Mouse (Mus musculus) embryo, embryonic 10 days (tissue): ENCODE results near the gene Acyp1.
A peak's percentile ranks its signal among the peaks of the same experiment; 100 is the strongest.

Source experiments
- DNase-seq: peaks from one replicate; pipeline ENCODE4 v3.0.0-alpha.2; 2015; ENCODE audit warnings: low spot score

Acyp1 gene

GRCm38 (mm10) chr12:85287809-85288485, at the start of gene Acyp1:
Gene Acyp1, minus strand, starts transcription at chr12:85288438.
- no peak for DNase-seq

DNA sequence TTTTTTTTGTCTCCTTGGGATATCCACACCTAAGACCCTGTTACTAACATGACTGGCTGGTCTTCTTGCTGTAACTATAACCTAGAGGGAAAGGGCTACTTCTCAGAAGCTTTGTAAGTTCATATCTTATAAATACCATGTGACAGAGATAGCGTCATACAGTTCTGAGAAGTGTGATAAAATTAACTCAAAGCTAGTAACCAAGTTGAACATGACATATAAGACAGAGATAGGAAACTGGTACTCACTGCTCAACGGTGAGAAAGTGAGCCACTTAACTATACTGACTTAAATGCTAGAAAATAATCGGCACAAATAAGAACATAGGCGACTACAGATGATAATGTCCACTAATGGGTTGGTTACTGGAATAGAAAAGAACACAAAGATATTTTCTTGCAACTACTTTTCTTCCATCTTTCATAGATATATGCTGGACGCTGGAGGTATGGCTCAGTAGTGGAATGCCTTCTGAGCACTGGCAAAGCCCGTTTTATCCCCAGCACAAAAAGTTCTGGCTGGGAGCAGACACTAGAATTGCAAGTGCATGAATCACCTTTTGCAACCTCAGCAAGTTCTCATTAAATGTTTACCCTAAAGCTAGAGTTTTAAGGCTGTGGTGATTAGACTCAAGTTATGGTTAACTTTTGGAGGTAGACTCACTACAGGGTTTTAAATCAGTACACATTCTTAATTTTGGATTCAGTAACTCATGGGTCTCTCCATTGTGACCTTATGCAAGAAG, 49.5 kb upstream of the Acyp1 start:
- DNase-seq = no peak

DNA sequence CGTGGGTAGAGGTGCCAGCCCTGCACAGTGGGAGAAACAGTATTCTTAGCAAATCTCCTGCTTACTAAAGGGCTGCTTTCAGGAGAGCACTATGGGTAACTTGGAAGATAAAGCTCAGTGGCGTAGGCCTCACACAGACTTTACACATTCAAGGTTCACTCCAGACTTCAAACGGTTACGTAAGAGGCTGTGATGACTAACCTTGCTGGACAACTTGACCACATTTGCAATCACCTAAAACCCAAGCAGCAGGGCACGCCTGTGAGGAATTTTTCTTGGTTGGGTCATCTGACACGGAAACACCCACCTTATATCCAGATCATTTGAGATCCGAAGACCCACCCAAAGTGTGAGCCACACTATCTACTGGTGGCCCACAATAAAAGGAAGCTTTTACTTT, 41.9 kb upstream of the Acyp1 start:
- DNase-seq = no peak

- DNase-seq = no peak
Measured at GRCm38 (mm10) chr12:85308651-85309050, 20.4 kb upstream of the Acyp1 start.

DNA sequence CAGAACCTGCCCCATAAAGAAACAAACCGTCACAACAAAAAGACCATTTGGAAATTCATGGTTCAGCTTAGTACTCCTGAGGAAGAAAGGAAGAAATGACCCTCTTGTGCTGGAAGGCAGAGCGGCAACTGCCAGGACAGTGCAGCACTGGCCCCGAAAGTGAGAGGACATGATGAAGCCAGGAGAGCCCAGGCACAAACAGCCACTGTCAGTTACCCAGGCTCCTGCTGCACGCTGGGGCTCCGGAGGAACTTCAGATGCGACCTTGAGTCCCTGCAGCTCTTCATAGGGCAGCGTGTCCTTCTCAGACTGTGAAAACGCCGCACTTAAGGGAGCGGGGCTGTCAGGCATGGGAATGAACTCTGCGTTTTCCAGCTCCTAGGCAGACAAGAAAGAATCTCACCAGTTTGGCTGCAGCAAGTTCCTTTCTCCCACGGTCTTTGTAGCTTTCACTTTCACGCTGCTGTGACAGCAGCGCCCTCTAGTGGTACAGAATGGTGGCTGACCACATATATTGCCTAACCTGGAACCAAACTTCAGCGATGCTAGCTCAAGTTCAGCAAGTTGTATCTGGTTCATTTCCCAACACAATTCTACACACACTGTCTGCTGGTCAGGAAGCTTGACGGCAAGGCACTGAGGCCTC, 17.1 kb upstream of the Acyp1 start:
- peak; percentile 91 for DNase-seq

- DNase-seq = no peak
Measured at GRCm38 (mm10) chr12:85304725-85305124, 16.5 kb upstream of the Acyp1 start.

GRCm38 (mm10) chr12:85303256-85303655, 15.0 kb upstream of the Acyp1 start:
- no peak for DNase-seq

- no peak for DNase-seq
Measured at GRCm38 (mm10) chr12:85298835-85299180, 10.6 kb upstream of the Acyp1 start.

DNA sequence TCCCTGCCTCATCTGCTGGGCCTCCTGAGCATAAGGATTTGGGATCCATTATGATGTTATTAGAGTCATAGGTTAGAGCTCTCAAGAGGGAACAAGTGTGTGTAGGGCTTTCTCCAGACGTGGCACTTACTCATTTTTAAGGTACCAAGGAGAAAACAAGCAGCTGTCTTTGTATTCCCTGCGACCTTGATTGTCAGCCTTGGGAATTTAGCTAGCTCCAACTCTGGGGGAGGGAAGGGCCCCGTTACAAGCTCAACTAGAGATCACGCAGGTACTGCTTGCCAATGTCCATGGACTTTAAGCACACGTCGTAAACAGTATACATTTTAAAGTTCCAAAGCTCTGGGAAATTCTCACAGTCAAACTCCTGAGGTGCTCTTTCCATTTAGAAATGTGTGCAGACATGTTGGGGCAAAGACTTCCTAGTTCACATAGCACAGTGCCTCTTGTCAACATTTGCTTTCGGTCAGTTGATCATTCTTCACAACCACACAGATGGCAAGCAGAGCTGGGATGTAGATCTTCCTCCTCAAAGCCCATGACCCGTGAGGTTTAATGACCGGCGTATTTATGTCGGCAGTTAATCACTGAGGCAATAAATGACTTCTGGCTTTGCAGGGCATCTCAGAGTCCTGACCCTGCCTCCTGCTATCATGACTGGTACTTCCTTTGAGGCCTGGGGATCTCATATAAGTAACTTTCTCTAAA, 10.0 kb upstream of the Acyp1 start:
- DNase-seq = peak; percentile 68

DNA sequence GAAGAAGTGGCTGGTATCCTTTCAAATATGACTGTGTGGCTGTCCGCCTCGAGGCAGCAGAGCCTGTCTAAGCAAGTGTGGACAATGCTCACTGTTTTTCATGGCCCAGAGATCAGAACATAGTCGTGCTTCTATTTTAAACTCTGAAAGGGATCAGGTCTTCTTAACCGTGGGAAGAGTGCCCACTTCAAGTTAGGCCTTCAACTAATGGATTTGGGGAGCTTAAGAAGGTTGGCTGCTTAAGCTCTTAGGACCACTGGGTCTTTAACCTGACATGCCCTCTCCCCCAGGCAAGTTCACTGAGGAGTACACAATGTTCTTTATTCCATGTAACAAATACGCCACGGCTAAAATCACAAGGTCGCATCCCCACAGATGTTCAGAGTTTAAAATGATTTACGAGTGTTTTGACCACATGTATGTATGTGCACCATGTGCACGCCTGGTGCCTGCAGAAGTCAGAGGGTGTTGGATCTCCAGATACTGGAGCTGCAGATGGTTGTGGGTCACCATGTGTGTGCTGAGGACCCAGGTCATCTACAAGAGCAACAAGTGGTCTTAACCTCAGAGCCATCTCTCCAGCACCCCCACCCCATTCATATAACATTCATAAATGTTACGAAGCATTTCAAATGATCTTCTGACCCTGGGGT, 9.2 kb upstream of the Acyp1 start:
- no peak for DNase-seq

DNA sequence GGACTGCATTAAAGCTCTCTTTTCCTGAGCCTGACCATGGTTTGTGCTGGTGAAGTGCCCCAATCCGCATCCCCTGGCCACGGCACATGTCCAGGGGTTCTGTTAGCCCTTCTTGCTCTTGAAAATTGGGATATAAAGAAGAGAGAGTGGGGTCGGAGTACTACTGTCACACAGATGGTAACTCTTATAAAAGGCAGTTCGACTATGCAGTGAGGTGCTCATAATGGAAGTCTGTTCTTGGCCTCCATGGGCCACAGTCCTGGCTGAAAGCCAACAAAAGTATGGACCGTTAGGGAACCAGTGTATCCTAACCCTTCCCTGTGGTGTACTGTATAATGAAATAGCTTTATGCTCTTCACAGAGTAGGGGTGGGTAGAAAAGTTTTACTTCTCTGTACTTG, 8.7 kb upstream of the Acyp1 start:
- DNase-seq = no peak

DNA sequence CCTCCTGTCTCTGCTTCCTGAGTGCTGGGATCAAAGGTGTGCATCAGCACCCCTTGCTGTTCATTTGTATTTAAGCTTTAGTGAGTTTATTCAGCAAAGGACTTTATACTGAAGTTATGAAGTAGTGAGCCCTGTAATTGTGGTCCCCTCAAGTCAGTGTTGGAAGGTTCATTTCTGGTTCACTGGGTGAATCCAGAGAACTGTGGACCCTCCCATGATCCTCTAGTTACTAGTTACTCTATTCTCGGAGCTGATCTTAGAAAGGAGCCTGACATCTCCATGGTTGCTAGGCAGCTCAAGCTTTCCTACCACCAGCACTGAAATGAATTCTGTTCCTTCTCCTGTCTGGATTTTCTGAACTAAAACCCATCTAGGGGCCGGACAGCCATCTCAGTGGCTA, 7.3 kb upstream of the Acyp1 start:
- no peak for DNase-seq

DNA sequence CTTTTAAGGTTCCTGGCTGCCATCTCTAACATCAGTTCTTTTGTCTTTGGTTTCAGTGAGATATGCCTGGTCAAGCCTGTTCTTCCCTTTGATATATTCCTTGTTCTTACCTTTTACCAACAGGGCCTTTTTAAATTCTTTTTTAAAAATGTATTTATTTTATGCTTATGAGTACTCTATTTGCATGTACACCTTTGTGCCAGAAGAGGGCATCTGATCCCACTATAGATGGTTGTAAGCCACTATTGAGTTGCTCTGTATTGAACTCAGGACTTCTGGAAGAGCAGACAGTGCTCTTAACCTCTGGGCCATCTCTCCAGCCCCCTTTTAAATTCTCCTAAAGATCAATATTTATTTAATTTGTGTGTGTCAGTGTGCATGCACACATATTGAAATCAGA, 4.7 kb upstream of the Acyp1 start:
- no peak for DNase-seq

DNA sequence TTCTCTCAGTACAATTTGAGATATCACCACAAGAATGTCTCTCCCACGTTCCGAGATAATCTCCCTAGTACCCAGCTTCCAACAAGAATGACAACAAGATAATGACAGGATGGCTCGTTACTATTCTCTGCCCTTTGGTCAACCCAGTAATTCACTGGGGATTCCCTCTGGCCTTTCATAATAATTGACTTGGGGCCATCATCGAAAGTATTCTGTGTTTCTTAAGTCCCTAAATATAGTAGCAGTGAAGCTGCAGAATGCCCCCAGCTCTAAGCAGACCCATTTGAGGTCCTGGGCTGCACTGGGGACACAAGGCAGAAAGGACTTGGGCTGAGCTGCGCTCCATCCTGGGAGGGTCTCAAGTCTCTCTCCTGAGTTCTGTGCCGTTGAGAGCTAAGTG, 4.0 kb upstream of the Acyp1 start:
- no peak for DNase-seq

GRCm38 (mm10) chr12:85291541-85291940, 3.3 kb upstream of the Acyp1 start:
- DNase-seq = no peak

DNA sequence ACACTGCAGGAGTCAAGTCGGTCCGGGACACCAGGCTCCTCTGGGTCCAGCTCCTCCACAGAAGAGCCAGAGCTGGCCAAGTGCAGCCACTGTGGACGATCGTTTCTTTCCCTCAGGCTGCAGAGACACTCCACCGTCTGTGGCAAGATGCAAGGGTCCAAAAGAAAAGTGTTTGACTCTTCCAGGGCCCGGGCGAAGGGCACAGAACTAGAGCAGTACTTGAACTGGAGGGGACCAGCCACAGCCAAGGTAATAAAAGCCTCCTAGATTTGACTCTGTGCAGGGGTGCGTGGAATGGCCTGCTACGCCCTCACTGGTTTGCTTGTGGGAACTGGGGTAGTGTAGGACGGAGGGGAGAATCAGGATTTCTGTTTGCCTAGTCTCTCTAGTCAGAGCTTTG, 2.4 kb upstream of the Acyp1 start:
- DNase-seq = no peak

DNA sequence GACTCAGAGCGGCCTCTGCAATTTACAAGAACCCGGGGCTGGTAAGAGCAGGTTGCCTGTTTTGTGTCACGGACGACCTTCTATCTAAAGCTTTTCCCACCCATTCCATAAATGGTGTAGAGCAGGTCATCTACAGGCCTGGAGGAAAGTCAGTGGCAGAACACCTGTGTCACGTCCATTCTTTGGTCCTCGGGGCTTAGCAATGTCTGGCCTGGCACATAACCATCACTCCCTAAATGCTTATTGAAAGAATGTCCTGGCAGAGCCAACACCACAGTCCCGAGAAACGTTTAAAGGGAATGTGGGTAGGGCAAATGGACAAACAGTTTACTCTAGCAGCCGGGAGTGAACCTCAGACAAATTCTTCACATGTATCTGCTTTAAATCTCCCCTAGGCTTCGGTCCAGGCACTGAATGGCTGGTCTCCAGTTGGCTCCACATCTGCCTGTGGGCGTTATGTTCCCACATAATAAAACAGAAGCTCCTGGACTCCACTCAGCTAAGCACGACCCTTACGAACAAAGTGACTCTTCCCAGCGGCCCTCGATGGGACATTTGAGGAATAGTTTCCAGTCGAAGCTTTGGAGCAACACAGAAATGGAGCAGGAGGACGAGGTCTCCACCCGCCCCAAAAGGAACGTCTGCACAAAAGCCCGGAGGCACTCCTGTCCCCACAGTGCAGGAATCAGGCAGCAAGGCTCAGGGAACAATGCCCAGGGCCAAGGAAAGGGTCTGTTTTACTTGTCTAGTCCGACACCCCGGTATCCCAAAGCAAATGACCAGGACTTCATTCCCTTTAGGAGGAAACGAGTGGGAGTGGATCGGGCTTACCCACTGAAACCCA, 1.1 kb upstream of the Acyp1 start:
- DNase-seq = no peak

DNA sequence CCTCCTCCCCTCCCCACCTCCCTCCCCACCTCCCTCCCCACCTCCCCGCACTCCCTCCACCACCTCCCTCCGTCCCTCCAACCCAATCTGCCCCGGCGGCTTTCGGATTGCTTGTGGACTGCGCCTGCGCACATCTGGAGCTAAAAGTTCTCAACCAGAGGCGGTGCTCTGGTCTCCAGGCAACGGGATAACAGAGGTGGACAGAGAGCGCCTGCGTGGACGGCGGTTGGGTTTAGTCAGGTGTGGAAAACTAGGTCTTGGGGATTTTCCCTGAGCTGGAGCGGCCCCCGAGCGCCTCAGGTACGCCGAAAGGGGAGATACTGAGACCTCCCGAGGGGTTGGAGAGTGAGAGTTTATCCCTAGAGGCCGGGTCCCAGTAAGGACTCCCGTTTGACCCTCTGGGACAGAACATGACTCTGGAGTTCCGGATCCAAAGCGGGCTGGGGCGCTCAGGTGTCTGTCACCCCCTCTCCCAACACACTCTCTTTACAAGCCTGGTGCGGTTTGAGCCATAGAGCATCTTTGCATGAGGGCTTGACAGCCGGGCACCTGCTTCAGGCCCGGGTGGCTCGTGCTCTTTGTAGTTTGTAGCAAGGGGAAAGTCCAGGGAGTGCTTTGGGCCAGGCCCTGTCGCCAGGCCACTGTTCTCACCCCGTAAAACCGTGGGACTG, 383 bp upstream of the Acyp1 start, which contains the start of gene Zc2hc1c:
Gene Zc2hc1c (plus strand): TSS at position 106 of the 671 bp plus-strand sequence.
- DNase-seq = peak; percentile 97

GRCm38 (mm10) chr12:85286941-85287340, 1.3 kb downstream of the Acyp1 start:
- DNase-seq = peak; percentile 53

- DNase-seq = no peak
Measured at GRCm38 (mm10) chr12:85284996-85285395, 3.2 kb downstream of the Acyp1 start.

DNA sequence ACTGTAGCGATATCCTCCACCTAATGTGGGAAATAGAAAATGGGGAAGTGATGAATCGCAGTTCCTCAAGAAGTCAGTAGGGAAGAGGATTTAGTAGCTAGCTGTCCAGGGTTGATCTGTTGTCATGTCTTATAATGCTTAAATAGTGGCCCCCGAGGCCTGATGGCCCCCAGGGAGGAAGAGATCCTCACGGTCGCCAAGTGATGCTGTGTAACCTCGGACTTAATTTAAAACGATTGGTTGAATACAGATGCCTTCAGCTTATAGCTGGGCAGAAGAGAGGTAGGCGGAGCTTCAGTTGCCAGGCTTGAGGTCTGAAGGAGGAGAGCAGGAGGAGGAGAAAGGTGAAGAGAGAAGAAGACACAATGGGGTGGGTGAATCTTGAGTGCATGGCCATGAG, 3.9 kb downstream of the Acyp1 start:
- no peak for DNase-seq
